Mouse (Mus musculus) liver, postnatal 0 days (tissue): ENCODE results near the gene Gm11111.

ENCODE experiments used
- CTCF ChIP-seq: sonication (generic); IDR thresholded peaks from 2 replicates; pipeline ENCODE4 v1.5.1; 2016; ENCODE audit warnings: antibody characterized with exemption, low read depth
- EP300 ChIP-seq: IDR thresholded peaks from 2 replicates; pipeline ENCODE4 v1.6.1; 2016; ENCODE audit warnings: antibody characterized with exemption, low read depth, mild to moderate bottlenecking

DNA sequence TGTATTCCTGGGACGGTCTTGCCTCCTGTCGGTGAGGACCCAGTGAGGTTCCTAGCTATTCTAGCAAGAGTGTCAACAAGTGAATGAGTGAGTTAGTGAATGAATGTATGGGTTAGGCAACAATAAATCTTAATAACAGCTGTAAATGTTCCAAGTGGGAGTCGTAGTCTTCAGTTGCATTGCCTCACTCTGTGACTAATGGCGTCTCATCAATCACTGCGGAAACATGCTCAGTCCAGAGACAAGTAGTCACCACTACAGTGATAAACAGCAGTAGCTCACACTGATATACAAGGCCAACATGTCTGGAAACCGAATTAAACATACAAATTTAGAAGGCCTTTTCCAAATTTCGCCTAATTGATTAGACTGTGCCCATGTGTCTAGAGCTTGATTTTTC, 36.3 kb upstream of the Gm11111 start:
- TF ChIP-seq CTCF (no peak), EP300 (no peak)
